Mouse (Mus musculus) hindbrain, postnatal 0 days (tissue): ENCODE measurements around the gene Olfr98. TPM values are rescaled to one million over a fixed set of nuclear protein-coding genes. Genes with fewer than 3 reads are reported as not detected.

ENCODE experiments used
- ATAC-seq: fragments of 200-750 bp; cut with Nextera tagmentation; 2 replicates; pipeline ENCODE4 v1.8.0; 2017; ENCODE audit warnings: mild to moderate bottlenecking, moderate TSS enrichment, moderate library complexity
- DNase-seq: peaks from one replicate; pipeline ENCODE4 v3.0.0-alpha.2; 2015; ENCODE audit warnings: low spot score
- H3K27ac ChIP-seq: fragments of 300-500 bp; sonication (generic); 2 replicates; pipeline ENCODE4 v1.5.1; 2014; ENCODE audit warnings: mild to moderate bottlenecking
- H3K27me3 ChIP-seq: fragments of 300-500 bp; sonication (generic); 2 replicates; pipeline ENCODE4 v1.6.1; 2014; ENCODE audit warnings: low read length, mixed read lengths; ENCODE audit not compliant: insufficient read depth
- H3K36me3 ChIP-seq: fragments of 300-500 bp; sonication (generic); 2 replicates; pipeline ENCODE4 v1.6.1; 2014; ENCODE audit warnings: low read length, mixed read lengths; ENCODE audit not compliant: insufficient read depth
- H3K4me1 ChIP-seq: fragments of 300-500 bp; sonication (generic); 2 replicates; pipeline ENCODE4 v1.6.1; 2014; ENCODE audit warnings: antibody characterized with exemption, low read length, mixed read lengths; ENCODE audit not compliant: insufficient read depth
- H3K4me2 ChIP-seq: fragments of 300-500 bp; sonication (generic); 2 replicates; pipeline ENCODE4 v1.6.1; 2014; ENCODE audit warnings: low read depth, mild to moderate bottlenecking, low read length, moderate library complexity, mixed read lengths
- H3K4me3 ChIP-seq: fragments of 300-500 bp; sonication (generic); 2 replicates; pipeline ENCODE4 v1.5.1; 2014; ENCODE audit warnings: low read length
- H3K9ac ChIP-seq: fragments of 300-500 bp; sonication (generic); replicated peaks from 2 replicates; pipeline ENCODE4 v1.6.1; 2014; ENCODE audit warnings: mild to moderate bottlenecking, low read length, moderate library complexity, mixed read lengths
- H3K9me3 ChIP-seq: fragments of 300-500 bp; sonication (generic); 2 replicates; pipeline ENCODE4 v1.6.1; 2016; ENCODE audit warnings: low read length, mixed read lengths
- CTCF ChIP-seq: IDR thresholded peaks from 2 replicates; pipeline ENCODE4 v1.5.1; 2016; ENCODE audit warnings: antibody characterized with exemption, control low read depth, low read depth
- WGBS: fragments of 180-500 bp; shearing (Covaris S2); extraction: QIAGEN DNeasy Blood & Tissue Kit; methylation state at CpG from one replicate; pipeline ENCODE4 v1.1.7; 2014; 5-methylcytosine and 5-hydroxymethylcytosine counted together
- polyA plus RNA-seq: library from polyadenylated mRNA; unstranded; fragments of >200 nt; fragmentation: Nextera tagmentation; extraction: Ambion mirVana; gene quantifications from 2 replicates; pipeline ENCODE4 v1.2.1, GENCODE M21; 2015
- total RNA-seq: library from RNA; depleted of rRNA; stranded (reverse); fragments of >200 nt; gene quantifications from 2 replicates; pipeline ENCODE4 v1.2.3, GENCODE M21; 2014; rRNA removed

Olfr98 gene
- total and polyA plus RNA-seq, 2 experiments from 2014 or later = not detected

DNA sequence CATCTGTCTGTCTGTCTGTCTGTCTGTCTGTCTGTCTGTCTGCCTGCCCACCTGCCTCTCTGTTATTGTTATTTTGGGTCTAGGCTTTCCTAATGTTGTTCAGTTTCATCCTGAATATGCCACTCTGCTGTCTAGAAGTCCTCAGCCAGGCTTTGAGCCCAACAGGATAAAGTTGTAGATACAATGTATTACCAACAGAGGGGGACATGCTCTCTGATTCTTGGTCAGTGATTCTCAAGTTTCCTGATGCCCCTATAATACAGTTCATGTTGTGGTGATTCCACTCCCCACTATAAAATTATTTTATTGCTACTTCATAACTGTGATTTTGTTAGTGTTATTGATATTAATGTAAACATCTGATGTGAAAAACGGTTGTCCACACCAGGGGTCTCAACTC lies 41.7 kb downstream of the Olfr98 start:
- DNase-seq (no peak), ATAC-seq (no peak)
- no peak overlapping the region for H3K4me2 ChIP-seq
- H3K9ac ChIP-seq = no peak overlapping the region
- no peaks in the 10 kb centered on the region for H3K27me3 ChIP-seq
- no peak overlapping the region for H3K27ac ChIP-seq
- 29% methylated on average over 1 of the region's 1 CpGs for WGBS
- no peak overlapping the region for H3K4me3 ChIP-seq
- H3K4me1 ChIP-seq = no peaks in the 10 kb centered on the region
- no peaks in the 10 kb centered on the region for H3K9me3 ChIP-seq
- TF ChIP-seq CTCF = peak; percentile 48
- H3K36me3 ChIP-seq = no peaks in the 10 kb centered on the region

DNA sequence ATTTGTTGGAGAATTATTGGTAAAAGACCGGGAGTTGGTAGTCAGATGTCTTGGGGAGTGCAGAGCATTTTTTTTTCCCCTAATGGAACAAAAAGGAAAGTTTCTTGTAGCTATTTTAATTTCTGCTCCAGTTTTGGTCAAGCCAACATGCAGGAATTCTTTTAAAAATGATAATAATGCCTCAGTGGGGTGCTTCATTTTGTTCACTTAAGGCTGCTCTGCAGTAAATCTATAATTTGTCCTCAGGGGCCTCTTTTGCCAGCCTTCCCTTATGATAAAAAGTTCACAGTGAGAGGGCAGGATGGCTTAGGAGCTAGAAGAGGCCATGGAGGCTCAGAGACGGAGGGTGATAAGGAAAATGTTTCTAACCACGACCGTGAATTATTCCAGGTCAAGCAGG lies 43.7 kb downstream of the Olfr98 start, which contains the start of gene Olfr96:
Olfr96 (plus strand) TSS at position 301 of the 400 bp plus-strand sequence.
- Histone ChIP-seq H3K4me1 (no peaks in the 10 kb centered on the region), H3K36me3 (no peaks in the 10 kb centered on the region), H3K9me3 (no peaks in the 10 kb centered on the region), H3K9ac (no peak within 1 kb of the TSS), H3K4me3 (no peak within 1 kb of the TSS), H3K27ac (no peak within 1 kb of the TSS), H3K4me2 (no peak within 1 kb of the TSS), H3K27me3 (no peaks in the 10 kb centered on the region)
- 57% methylated on average over 4 of the region's 4 CpGs for WGBS
- ATAC-seq (no peak), DNase-seq (no peak)
- no peak for TF ChIP-seq CTCF

DNA sequence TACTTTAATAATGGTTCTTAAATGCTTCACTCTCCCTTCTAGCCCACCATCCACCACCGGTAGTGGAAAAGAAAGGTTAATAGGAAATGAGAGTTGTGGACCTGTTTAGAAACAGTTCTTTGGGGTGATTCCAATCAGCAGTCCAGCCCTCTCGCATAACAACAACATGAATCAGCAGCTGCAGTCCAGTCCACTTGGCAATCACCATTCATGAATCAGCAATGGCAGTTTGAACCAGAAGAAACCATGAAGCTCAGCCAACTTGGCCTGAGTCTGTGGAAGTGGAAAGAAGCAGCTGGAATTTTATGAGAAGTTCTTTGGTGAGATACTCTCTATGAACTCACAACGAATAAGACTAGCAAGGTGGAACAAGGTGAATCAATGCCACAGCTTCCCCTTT lies 45.1 kb downstream of the Olfr98 start:
- no peaks in the 10 kb centered on the region for H3K4me1 ChIP-seq
- ATAC-seq (no peak), DNase-seq (no peak)
- TF ChIP-seq CTCF = no peak
- H3K27me3 ChIP-seq = no peaks in the 10 kb centered on the region
- 80% methylated on average over 3 of the region's 3 CpGs for WGBS
- no peak overlapping the region for H3K4me3 ChIP-seq
- H3K9me3 ChIP-seq = no peaks in the 10 kb centered on the region
- no peak overlapping the region for H3K27ac ChIP-seq
- no peaks in the 10 kb centered on the region for H3K36me3 ChIP-seq
- no peak overlapping the region for H3K4me2 ChIP-seq
- H3K9ac ChIP-seq = no peak overlapping the region

DNA sequence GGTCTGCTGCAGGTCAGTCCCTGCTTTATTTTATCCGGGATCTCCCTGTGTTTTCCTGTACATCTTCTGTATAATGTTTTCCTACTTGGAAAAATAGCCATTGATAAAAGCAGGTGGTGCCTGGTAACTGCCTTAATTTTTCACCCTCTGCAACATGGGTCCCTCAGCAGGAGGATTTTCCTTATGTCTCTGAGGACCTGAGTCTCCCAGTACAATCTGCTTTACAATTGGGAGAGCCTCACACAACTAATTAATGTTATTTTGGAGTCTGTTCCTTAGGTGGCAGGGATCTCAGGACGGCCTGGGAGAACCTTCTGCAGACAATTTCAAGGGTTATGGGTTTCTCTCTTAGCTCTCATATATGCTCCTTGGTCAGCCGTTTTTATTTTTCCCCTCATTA lies 50.5 kb downstream of the Olfr98 start, which contains the start of gene Olfr95:
Olfr95 (minus strand) TSS at position 101 of the 400 bp plus-strand sequence.
- no peak within 1 kb of the TSS for H3K4me3 ChIP-seq
- peaks cover 5% of the 10 kb centered on the region; the same call in 1 of the 2 replicates for H3K4me1 ChIP-seq
- DNase-seq = no peak
- H3K27ac ChIP-seq = no peak within 1 kb of the TSS
- no peaks in the 10 kb centered on the region for H3K27me3 ChIP-seq
- TF ChIP-seq CTCF = no peak
- H3K9me3 ChIP-seq = no peaks in the 10 kb centered on the region
- WGBS = 79% methylated on average over 3 of the region's 3 CpGs
- no peak within 1 kb of the TSS for H3K9ac ChIP-seq
- no peak for ATAC-seq
- H3K4me2 ChIP-seq = no peak within 1 kb of the TSS
- H3K36me3 ChIP-seq = no peaks in the 10 kb centered on the region

Other genes starting within 250 kb of the Olfr98 start
- 0.52 TPM in 1 of 2 replicates, not detected in the other for gene Mog, start 240.4 kb downstream of the Olfr98 start, total RNA-seq
- 1.5 and 1.7 TPM in 2 replicates for gene Mog, start 240.4 kb downstream of the Olfr98 start, polyA plus RNA-seq
- gene Gabbr1, start 217.8 kb downstream of the Olfr98 start, total RNA-seq = 519 and 527 TPM in 2 replicates
- 93.4 and 98.3 TPM in 2 replicates for gene Gabbr1, start 217.8 kb downstream of the Olfr98 start, polyA plus RNA-seq
- gene Olfr90, start 175.2 kb downstream of the Olfr98 start, total RNA-seq = not detected in 2 replicates
- not detected in 2 replicates for gene Olfr90, start 175.2 kb downstream of the Olfr98 start, polyA plus RNA-seq
- not detected in 2 replicates for gene Olfr91, start 165.5 kb downstream of the Olfr98 start, total RNA-seq
- 0.06 TPM in 1 of 2 replicates, not detected in the other for gene Olfr91, start 165.5 kb downstream of the Olfr98 start, polyA plus RNA-seq
- not detected in 2 replicates for gene Olfr92, start 143.7 kb downstream of the Olfr98 start, total RNA-seq
- gene Olfr92, start 143.7 kb downstream of the Olfr98 start, polyA plus RNA-seq = not detected in 2 replicates
- gene Olfr93, start 102.3 kb downstream of the Olfr98 start, total RNA-seq = not detected in 2 replicates
- not detected in 2 replicates for gene Olfr93, start 102.3 kb downstream of the Olfr98 start, polyA plus RNA-seq
- not detected in 2 replicates for gene Ubd, start 69.9 kb downstream of the Olfr98 start, total RNA-seq
- not detected in 2 replicates for gene Ubd, start 69.9 kb downstream of the Olfr98 start, polyA plus RNA-seq
- gene Olfr94, start 62.8 kb downstream of the Olfr98 start, total RNA-seq = 0.58 and 1.3 TPM in 2 replicates
- gene Olfr94, start 62.8 kb downstream of the Olfr98 start, polyA plus RNA-seq = 0.14 TPM in 1 of 2 replicates, not detected in the other
- 0.37 TPM in 1 of 2 replicates, not detected in the other for gene Olfr95, start 50.6 kb downstream of the Olfr98 start, total RNA-seq
- gene Olfr95, start 50.6 kb downstream of the Olfr98 start, polyA plus RNA-seq = 0.03 and 0.04 TPM in 2 replicates
- gene Olfr96, start 43.6 kb downstream of the Olfr98 start, total RNA-seq = not detected in 2 replicates
- not detected in 2 replicates for gene Olfr96, start 43.6 kb downstream of the Olfr98 start, polyA plus RNA-seq
- gene Olfr97, start 26.4 kb downstream of the Olfr98 start, total RNA-seq = not detected in 2 replicates
- gene Olfr97, start 26.4 kb downstream of the Olfr98 start, polyA plus RNA-seq = not detected in 2 replicates
- gene H2-M3, start 6.5 kb upstream of the Olfr98 start, total RNA-seq = 0.63 and 2.5 TPM in 2 replicates
- 1.9 and 2.7 TPM in 2 replicates for gene H2-M3, start 6.5 kb upstream of the Olfr98 start, polyA plus RNA-seq
- not detected in 2 replicates for gene Olfr99, start 19.7 kb upstream of the Olfr98 start, total RNA-seq
- not detected in 2 replicates for gene Olfr99, start 19.7 kb upstream of the Olfr98 start, polyA plus RNA-seq
- gene Olfr101, start 40.6 kb upstream of the Olfr98 start, total RNA-seq = not detected in 2 replicates
- gene Olfr101, start 40.6 kb upstream of the Olfr98 start, polyA plus RNA-seq = not detected in 2 replicates
- not detected in 2 replicates for gene Olfr102, start 53.3 kb upstream of the Olfr98 start, total RNA-seq
- not detected in 2 replicates for gene Olfr102, start 53.3 kb upstream of the Olfr98 start, polyA plus RNA-seq
- gene Olfr103, start 75.9 kb upstream of the Olfr98 start, total RNA-seq = not detected in 2 replicates
- not detected in 2 replicates for gene Olfr103, start 75.9 kb upstream of the Olfr98 start, polyA plus RNA-seq
- not detected in 2 replicates for gene Olfr104-ps, start 95.8 kb upstream of the Olfr98 start, total RNA-seq
- gene Olfr104-ps, start 95.8 kb upstream of the Olfr98 start, polyA plus RNA-seq = not detected in 2 replicates
- gene Olfr105-ps, start 115.3 kb upstream of the Olfr98 start, total RNA-seq = not detected in 2 replicates
- gene Olfr105-ps, start 115.3 kb upstream of the Olfr98 start, polyA plus RNA-seq = not detected in 2 replicates
- gene Olfr106-ps, start 126.6 kb upstream of the Olfr98 start, total RNA-seq = not detected in 2 replicates
- not detected in 2 replicates for gene Olfr106-ps, start 126.6 kb upstream of the Olfr98 start, polyA plus RNA-seq
- gene Olfr107, start 135.5 kb upstream of the Olfr98 start, total RNA-seq = not detected in 2 replicates
- gene Olfr107, start 135.5 kb upstream of the Olfr98 start, polyA plus RNA-seq = not detected in 2 replicates
- gene Olfr108, start 181.7 kb upstream of the Olfr98 start, total RNA-seq = not detected in 2 replicates
- gene Olfr108, start 181.7 kb upstream of the Olfr98 start, polyA plus RNA-seq = not detected in 2 replicates
- not detected in 2 replicates for gene Olfr109, start 195.2 kb upstream of the Olfr98 start, total RNA-seq
- gene Olfr109, start 195.2 kb upstream of the Olfr98 start, polyA plus RNA-seq = not detected in 2 replicates
- not detected in 2 replicates for gene H2-M2, start 219.8 kb upstream of the Olfr98 start, total RNA-seq
- gene H2-M2, start 219.8 kb upstream of the Olfr98 start, polyA plus RNA-seq = not detected in 2 replicates
- not detected in 2 replicates for gene Olfr110, start 228.7 kb upstream of the Olfr98 start, total RNA-seq
- not detected in 2 replicates for gene Olfr110, start 228.7 kb upstream of the Olfr98 start, polyA plus RNA-seq
- gene Olfr111, start 244.3 kb upstream of the Olfr98 start, total RNA-seq = not detected in 2 replicates
- gene Olfr111, start 244.3 kb upstream of the Olfr98 start, polyA plus RNA-seq = not detected in 2 replicates